Mouse (Mus musculus): ENCODE measurements around the gene Asb8.

Asb8 gene

GRCm38 (mm10) chr15:98155944-98156343 lies 9.5 kb downstream of the Asb8 start:
- no peak for DNase-seq (ENCODE audit: low read depth in 1 of 2, low spot score in 2 of 2)

- no peak for DNase-seq (ENCODE audit: low read depth in 1 of 2, low spot score in 2 of 2)
Measured at GRCm38 (mm10) chr15:98155272-98155671, 10.2 kb downstream of the Asb8 start.

GRCm38 (mm10) chr15:98154631-98155030 lies 10.8 kb downstream of the Asb8 start:
- no peak for DNase-seq (ENCODE audit: low read depth in 1 of 2, low spot score in 2 of 2)

GRCm38 (mm10) chr15:98154146-98154545 lies 11.3 kb downstream of the Asb8 start:
- DNase-seq (ENCODE audit: low read depth in 1 of 2, low spot score in 2 of 2): no peak

- DNase-seq (ENCODE audit: low read depth in 1 of 2, low spot score in 2 of 2): no peak
Measured at GRCm38 (mm10) chr15:98153625-98154024, 11.8 kb downstream of the Asb8 start.

GRCm38 (mm10) chr15:98152916-98153315 lies 12.5 kb downstream of the Asb8 start:
- no peak for DNase-seq (ENCODE audit: low read depth in 1 of 2, low spot score in 2 of 2)

- no peak for DNase-seq (ENCODE audit: low read depth in 1 of 2, low spot score in 2 of 2)
Measured at GRCm38 (mm10) chr15:98149166-98149602, 16.2 kb downstream of the Asb8 start.

- DNase-seq (ENCODE audit: low read depth in 1 of 2, low spot score in 2 of 2): no peak
Measured at GRCm38 (mm10) chr15:98148356-98148755, 17.1 kb downstream of the Asb8 start.

- peak; percentile 55 to 78 for DNase-seq (ENCODE audit: low read depth in 1 of 2, low spot score in 2 of 2)
Measured at GRCm38 (mm10) chr15:98145559-98146181, 19.8 kb downstream of the Asb8 start.

GRCm38 (mm10) chr15:98144861-98145507 lies 20.4 kb downstream of the Asb8 start:
- DNase-seq (ENCODE audit: low read depth in 1 of 2, low spot score in 2 of 2): no peak

- no peak for DNase-seq (ENCODE audit: low read depth in 1 of 2, low spot score in 2 of 2)
Measured at GRCm38 (mm10) chr15:98142515-98142914, 22.9 kb downstream of the Asb8 start.

GRCm38 (mm10) chr15:98140809-98141208 lies 24.6 kb downstream of the Asb8 start:
- no peak for DNase-seq (ENCODE audit: low read depth in 1 of 2, low spot score in 2 of 2)

GRCm38 (mm10) chr15:98139763-98140162 lies 25.7 kb downstream of the Asb8 start:
- DNase-seq (ENCODE audit: low read depth in 1 of 2, low spot score in 2 of 2): no peak

GRCm38 (mm10) chr15:98136871-98137270 lies 28.6 kb downstream of the Asb8 start:
- DNase-seq (ENCODE audit: low read depth in 1 of 2, low spot score in 2 of 2): no peak

GRCm38 (mm10) chr15:98135671-98136070 lies 29.8 kb downstream of the Asb8 start:
- DNase-seq (ENCODE audit: low read depth in 1 of 2, low spot score in 2 of 2): no peak

- DNase-seq (ENCODE audit: low read depth in 1 of 2, low spot score in 2 of 2): no peak
Measured at GRCm38 (mm10) chr15:98134666-98135065, 30.8 kb downstream of the Asb8 start.

GRCm38 (mm10) chr15:98134034-98134433 lies 31.4 kb downstream of the Asb8 start:
- DNase-seq (ENCODE audit: low read depth in 1 of 2, low spot score in 2 of 2): no peak

GRCm38 (mm10) chr15:98133471-98133870 lies 32.0 kb downstream of the Asb8 start:
- no peak for DNase-seq (ENCODE audit: low read depth in 1 of 2, low spot score in 2 of 2)

- DNase-seq (ENCODE audit: low read depth in 1 of 2, low spot score in 2 of 2): no peak
Measured at GRCm38 (mm10) chr15:98131942-98132655, 33.3 kb downstream of the Asb8 start.

- DNase-seq (ENCODE audit: low read depth in 1 of 2, low spot score in 2 of 2): no peak
Measured at GRCm38 (mm10) chr15:98131451-98131850, 34.0 kb downstream of the Asb8 start.

GRCm38 (mm10) chr15:98131001-98131400 lies 34.4 kb downstream of the Asb8 start:
- DNase-seq (ENCODE audit: low read depth in 1 of 2, low spot score in 2 of 2): no peak

- no peak for DNase-seq (ENCODE audit: low read depth in 1 of 2, low spot score in 2 of 2)
Measured at GRCm38 (mm10) chr15:98120831-98121230, 44.6 kb downstream of the Asb8 start.
